Mouse (Mus musculus) lung, embryonic 14.5 days (tissue): Measurements from ENCODE around the gene Scrn1. TPM values are rescaled to one million over a fixed set of nuclear protein-coding genes. Genes with fewer than 3 reads are reported as not detected.

Source experiments
- ATAC-seq: fragments of 200-750 bp; cut with Nextera tagmentation; 2 replicates; pipeline ENCODE4 v1.8.0; 2017; ENCODE audit warnings: mild to moderate bottlenecking, moderate TSS enrichment, moderate library complexity; ENCODE audit not compliant: insufficient read depth
- DNase-seq: peaks from one replicate; pipeline ENCODE4 v3.0.0-alpha.2; 2015
- H3K27ac ChIP-seq: fragments of 300-500 bp; sonication (generic); 2 replicates; pipeline ENCODE4 v1.5.1; 2014; ENCODE audit warnings: low read depth, mild to moderate bottlenecking, moderate library complexity
- H3K27me3 ChIP-seq: fragments of 300-500 bp; sonication (generic); 2 replicates; pipeline ENCODE4 v1.6.1; 2014; ENCODE audit warnings: low read length, control low read depth; ENCODE audit not compliant: insufficient read depth
- H3K36me3 ChIP-seq: fragments of 300-500 bp; sonication (generic); 2 replicates; pipeline ENCODE4 v1.6.1; 2014; ENCODE audit warnings: control low read depth; ENCODE audit not compliant: insufficient read depth
- H3K4me1 ChIP-seq: fragments of 300-500 bp; sonication (generic); 2 replicates; pipeline ENCODE4 v1.6.1; 2014; ENCODE audit warnings: antibody characterized with exemption, control low read depth; ENCODE audit not compliant: insufficient read depth
- H3K4me2 ChIP-seq: fragments of 300-500 bp; sonication (generic); 2 replicates; pipeline ENCODE4 v1.6.1; 2014; ENCODE audit warnings: mild to moderate bottlenecking
- H3K4me3 ChIP-seq: fragments of 300-500 bp; sonication (generic); 2 replicates; pipeline ENCODE4 v1.5.1; 2014; ENCODE audit warnings: low read depth, low read length
- H3K9ac ChIP-seq: fragments of 300-500 bp; sonication (generic); 2 replicates; pipeline ENCODE4 v1.6.1; 2014
- H3K9me3 ChIP-seq: fragments of 300-500 bp; sonication (generic); 2 replicates; pipeline ENCODE4 v1.6.1; 2016; ENCODE audit warnings: low read depth, low read length, control low read depth
- CTCF ChIP-seq: IDR thresholded peaks from 2 replicates; pipeline ENCODE4 v1.5.1; 2016; ENCODE audit warnings: antibody characterized with exemption, low read depth
- WGBS: fragments of 180-500 bp; shearing (Covaris S2); extraction: QIAGEN DNeasy Blood & Tissue Kit; methylation state at CpG from one replicate; pipeline ENCODE4 v1.1.7; 2014; 5-methylcytosine and 5-hydroxymethylcytosine counted together
- polyA plus RNA-seq: library from polyadenylated mRNA; unstranded; fragments of >200 nt; fragmentation: Nextera tagmentation; extraction: Ambion mirVana; gene quantifications from 2 replicates; pipeline ENCODE4 v1.2.1, GENCODE M21; 2014

The Scrn1 gene
- polyA plus RNA-seq, 1 experiment from 2014 or later: 1.9 TPM

DNA sequence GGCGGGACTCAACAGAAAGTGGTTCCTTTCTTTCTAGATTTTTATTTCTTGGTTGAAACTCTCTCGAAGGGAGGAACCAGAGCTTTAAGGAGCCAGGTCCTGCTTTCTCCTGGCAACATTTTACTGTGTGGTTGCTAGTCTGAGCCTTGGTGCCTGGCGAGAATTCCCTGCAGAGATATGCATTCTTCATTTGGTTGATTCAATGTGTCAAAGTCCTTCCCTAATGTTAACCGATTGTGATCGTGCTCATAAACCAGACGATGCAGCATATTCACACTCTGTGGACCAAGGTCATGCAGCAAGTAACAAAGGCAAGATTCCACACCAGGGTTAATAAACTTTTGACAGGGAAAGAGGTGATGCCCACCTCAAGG, 244 bp upstream of the Scrn1 start:
- no peak for DNase-seq
- Histone ChIP-seq H3K9ac (peak overlapping the region; percentile 49; the same call in 1 of the 2 replicates), H3K4me3 (peak overlapping the region; percentile 48), H3K9me3 (no peaks in the 10 kb centered on the region), H3K4me2 (peak overlapping the region; percentile 95), H3K27ac (no peak overlapping the region), H3K4me1 (peaks cover 3% of the 10 kb centered on the region; the same call in 1 of the 2 replicates), H3K27me3 (peaks cover 17% of the 10 kb centered on the region), H3K36me3 (no peaks in the 10 kb centered on the region)
- no peak for TF ChIP-seq CTCF
- WGBS: 9% methylated on average over 6 of the region's 6 CpGs
- ATAC-seq: peak; percentile 33; the same call in 1 of the 2 replicates

DNA sequence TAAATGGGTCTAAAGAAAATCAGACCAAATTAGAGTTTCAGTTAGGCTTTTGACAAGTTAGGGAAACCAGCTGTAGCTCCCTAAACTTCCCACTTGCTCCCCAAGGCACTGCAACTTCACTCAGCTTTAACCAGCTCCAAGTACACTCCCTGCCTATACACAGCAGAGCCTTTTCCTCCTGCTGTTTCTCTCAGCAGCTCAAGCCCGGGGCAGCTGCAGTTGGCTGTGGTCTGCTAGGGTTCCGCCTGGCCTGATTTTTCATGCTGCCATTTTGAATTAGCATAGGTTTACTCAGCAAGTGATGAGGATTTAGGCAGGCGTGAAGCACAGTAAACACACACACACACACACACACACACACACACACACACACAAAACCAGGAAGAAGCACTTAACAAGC, 1.3 kb downstream of the Scrn1 start:
- no peak for ATAC-seq
- H3K9me3 ChIP-seq: no peaks in the 10 kb centered on the region
- DNase-seq: no peak

GRCm38 (mm10) chr6:54564506-54564991, 1.7 kb downstream of the Scrn1 start:
- H3K9me3 ChIP-seq: no peaks in the 10 kb centered on the region
- H3K27me3 ChIP-seq: peaks cover 17% of the 10 kb centered on the region
- DNase-seq (no peak), ATAC-seq (no peak)
- no peak overlapping the region for H3K27ac ChIP-seq
- H3K9ac ChIP-seq: no peak overlapping the region
- no peak for TF ChIP-seq CTCF
- WGBS: 59% methylated on average over 9 of the region's 9 CpGs
- no peak overlapping the region for H3K4me2 ChIP-seq
- no peak overlapping the region for H3K4me3 ChIP-seq
- H3K36me3 ChIP-seq: no peaks in the 10 kb centered on the region
- H3K4me1 ChIP-seq: peaks cover 3% of the 10 kb centered on the region; the same call in 1 of the 2 replicates

More for the DNA sequence above, 1.3 kb downstream of the Scrn1 start:
- Histone ChIP-seq H3K4me2 (peak overlapping the region; percentile 95; the same call in 1 of the 2 replicates), H3K4me1 (peaks cover 3% of the 10 kb centered on the region; the same call in 1 of the 2 replicates), H3K36me3 (no peaks in the 10 kb centered on the region), H3K27me3 (peaks cover 17% of the 10 kb centered on the region), H3K9ac (no peak overlapping the region), H3K4me3 (no peak overlapping the region), H3K27ac (no peak overlapping the region)
- WGBS: 52% methylated on average over 3 of the region's 3 CpGs
- no peak for TF ChIP-seq CTCF

GRCm38 (mm10) chr6:54563561-54563960, 2.7 kb downstream of the Scrn1 start:
- ATAC-seq (no peak), DNase-seq (no peak)
- 83% methylated on average over 4 of the region's 4 CpGs for WGBS
- Histone ChIP-seq H3K36me3 (no peaks in the 10 kb centered on the region), H3K9me3 (no peaks in the 10 kb centered on the region), H3K9ac (no peak overlapping the region), H3K4me2 (no peak overlapping the region), H3K27ac (no peak overlapping the region), H3K4me3 (no peak overlapping the region), H3K27me3 (peaks cover 17% of the 10 kb centered on the region), H3K4me1 (peaks cover 3% of the 10 kb centered on the region; the same call in 1 of the 2 replicates)
- TF ChIP-seq CTCF: no peak

- no peak for ATAC-seq
- Histone ChIP-seq H3K27me3 (peaks cover 17% of the 10 kb centered on the region), H3K36me3 (no peaks in the 10 kb centered on the region), H3K27ac (no peak overlapping the region), H3K4me2 (no peak overlapping the region), H3K9me3 (no peaks in the 10 kb centered on the region), H3K9ac (no peak overlapping the region), H3K4me3 (no peak overlapping the region), H3K4me1 (peaks cover 3% of the 10 kb centered on the region; the same call in 1 of the 2 replicates)
- WGBS: 44% methylated on average over 17 of the region's 17 CpGs
- DNase-seq: no peak
- no peak for TF ChIP-seq CTCF
Observed at GRCm38 (mm10) chr6:54562018-54562809, 4.1 kb downstream of the Scrn1 start.

- Histone ChIP-seq H3K27me3 (no peaks in the 10 kb centered on the region), H3K4me3 (no peak overlapping the region), H3K27ac (no peak overlapping the region), H3K9ac (no peak overlapping the region), H3K4me1 (peaks cover 4% of the 10 kb centered on the region; the same call in 1 of the 2 replicates), H3K4me2 (no peak overlapping the region), H3K9me3 (no peaks in the 10 kb centered on the region), H3K36me3 (no peaks in the 10 kb centered on the region)
- no peak for ATAC-seq
- TF ChIP-seq CTCF: no peak
- DNase-seq: no peak
- 58% methylated on average over 7 of the region's 7 CpGs for WGBS
Observed at GRCm38 (mm10) chr6:54558466-54558865, 7.8 kb downstream of the Scrn1 start.

GRCm38 (mm10) chr6:54557671-54558070, 8.6 kb downstream of the Scrn1 start:
- TF ChIP-seq CTCF: no peak
- DNase-seq: no peak
- no peaks in the 10 kb centered on the region for H3K36me3 ChIP-seq
- no peak for ATAC-seq
- no peaks in the 10 kb centered on the region for H3K9me3 ChIP-seq
- 83% methylated on average over 7 of the region's 7 CpGs for WGBS
- peaks cover 4% of the 10 kb centered on the region; the same call in 1 of the 2 replicates for H3K4me1 ChIP-seq
- H3K4me2 ChIP-seq: no peak overlapping the region
- H3K9ac ChIP-seq: no peak overlapping the region
- no peak overlapping the region for H3K27ac ChIP-seq
- no peak overlapping the region for H3K4me3 ChIP-seq
- H3K27me3 ChIP-seq: no peaks in the 10 kb centered on the region
